Mouse (Mus musculus) common myeloid progenitor, adult 5-6 weeks (primary cell): ENCODE results near the gene Shtn1. TPM values are rescaled to one million over a fixed set of nuclear protein-coding genes. Genes with fewer than 3 reads are reported as not detected.
A peak's percentile ranks its signal among the peaks of the same experiment; 100 is the strongest.

Experiments
- ATAC-seq: replicated peaks from 2 replicates; pipeline ENCODE4 v1.8.0; 2016; ENCODE audit warnings: low read depth, mild to moderate bottlenecking, moderate TSS enrichment, inconsistent platforms; ENCODE audit not compliant: poor library complexity, severe bottlenecking
- total RNA-seq: library from RNA; stranded (forward); fragments of 200-1000, 187-1606 nt; gene quantifications from 2 replicates; pipeline ENCODE4 v1.2.3, GENCODE M21; 2017

Shtn1 gene
- total RNA-seq, 1 experiment from 2014 or later = 1.0 TPM

GRCm38 (mm10) chr19:58978401-58979171, 97.3 kb downstream of the Shtn1 start:
- peak; percentile 99 for ATAC-seq

DNA sequence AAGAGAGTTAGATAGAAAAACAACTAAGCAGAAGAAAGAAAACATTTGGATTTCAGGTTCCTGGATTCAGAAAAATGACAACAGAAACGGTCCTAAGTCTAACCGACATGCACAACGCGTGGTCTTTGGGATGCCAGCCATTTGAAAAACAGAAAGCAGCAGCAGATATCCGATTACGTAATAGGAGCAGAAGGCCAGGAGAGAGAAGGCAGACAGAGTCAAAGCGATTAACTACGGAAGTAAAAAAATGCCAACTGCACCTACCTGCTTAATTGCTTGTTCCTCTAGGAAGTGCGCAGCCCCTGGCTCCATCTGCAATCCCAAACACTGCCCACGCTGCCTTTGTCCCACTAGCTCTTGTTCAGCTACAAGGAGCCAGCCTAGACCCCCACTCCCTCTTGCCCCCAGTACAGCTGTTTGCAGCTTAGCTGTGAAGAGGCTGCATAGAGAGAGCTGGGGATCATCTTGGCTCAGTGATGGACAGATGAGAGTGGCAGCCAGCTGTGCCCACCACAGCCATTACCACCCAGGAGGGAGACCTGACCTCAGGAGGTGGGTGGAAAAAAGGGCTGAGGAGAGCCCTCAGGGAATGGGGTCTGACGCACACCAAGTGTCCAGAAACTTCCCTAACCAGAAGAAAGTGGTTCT, 100.6 kb downstream of the Shtn1 start:
- no peak for ATAC-seq

DNA sequence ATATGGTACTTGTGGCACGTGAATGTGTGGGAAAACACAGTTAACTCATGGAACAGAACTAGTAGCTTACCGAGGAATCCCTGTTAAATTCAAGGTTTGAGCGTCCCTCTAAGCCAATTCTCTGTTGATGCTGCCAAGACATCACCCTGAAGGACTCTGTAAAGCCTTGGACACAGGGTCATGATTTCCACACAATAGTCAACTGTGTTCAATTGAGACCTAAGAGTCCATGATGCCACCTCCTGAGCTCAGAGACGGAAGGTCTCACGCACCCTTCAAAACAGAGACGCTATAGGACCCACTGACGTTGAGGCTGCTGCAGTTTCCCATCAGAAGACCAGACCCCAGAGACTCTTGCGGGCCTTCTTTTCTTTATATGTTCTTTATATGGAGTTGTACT, 101.8 kb downstream of the Shtn1 start:
- ATAC-seq = no peak

GRCm38 (mm10) chr19:58970826-58971225, 105.1 kb downstream of the Shtn1 start:
- no peak for ATAC-seq

DNA sequence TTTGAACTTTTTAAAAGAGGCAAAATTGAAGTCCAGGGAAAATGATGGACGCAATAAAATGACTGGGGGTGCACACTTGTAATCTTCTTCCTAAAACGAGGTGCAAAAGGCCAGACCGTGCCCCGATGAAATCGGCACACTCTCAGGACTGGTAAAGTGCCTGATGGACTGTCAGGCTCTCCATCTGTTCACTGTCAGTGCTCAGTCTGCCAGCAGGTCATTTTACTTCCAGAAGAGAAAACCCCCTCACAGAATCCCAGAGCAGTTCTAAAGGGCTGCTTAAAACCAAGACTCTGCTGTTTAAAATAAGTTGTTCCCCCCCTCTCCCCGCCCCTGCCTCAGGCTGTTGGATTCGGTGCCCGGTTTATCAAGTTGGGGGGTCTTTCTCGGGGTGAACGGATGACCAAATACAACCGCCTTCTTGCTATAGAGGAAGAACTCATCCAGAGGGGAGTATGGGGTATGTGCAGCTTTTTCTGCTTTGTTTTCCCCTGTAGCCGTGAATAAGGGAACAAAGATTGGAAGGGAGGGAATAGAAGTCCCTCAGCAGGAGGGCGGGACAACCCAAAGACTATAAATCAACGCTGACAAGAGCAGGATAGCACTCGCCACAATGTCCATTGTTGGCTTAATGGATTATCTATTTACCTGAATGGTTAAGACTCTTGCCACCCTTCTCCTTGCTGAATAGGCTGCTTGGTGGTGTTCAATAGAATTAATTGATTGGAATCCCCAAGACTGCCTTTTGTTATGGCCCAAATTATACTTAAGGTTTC, 107.0 kb downstream of the Shtn1 start:
- ATAC-seq = no peak

DNA sequence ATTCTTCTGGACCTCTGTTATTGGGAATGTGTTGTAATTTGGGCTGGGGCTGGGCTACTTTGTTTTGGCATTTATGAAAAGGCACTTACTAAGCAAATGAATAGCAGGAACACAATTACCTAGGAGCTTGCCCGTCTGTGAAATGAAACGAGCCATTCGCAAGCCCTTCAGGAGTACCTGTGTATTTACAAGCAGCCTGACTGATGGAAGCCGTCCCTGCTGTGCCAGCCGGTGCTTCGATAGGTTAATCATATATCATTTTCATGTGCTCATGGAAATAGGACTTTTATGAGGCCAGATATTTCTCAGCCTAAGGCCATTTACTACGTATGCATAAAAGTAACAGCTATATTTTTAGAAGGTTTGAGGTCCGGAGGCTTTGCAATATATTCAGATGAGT, 112.9 kb downstream of the Shtn1 start:
- no peak for ATAC-seq

DNA sequence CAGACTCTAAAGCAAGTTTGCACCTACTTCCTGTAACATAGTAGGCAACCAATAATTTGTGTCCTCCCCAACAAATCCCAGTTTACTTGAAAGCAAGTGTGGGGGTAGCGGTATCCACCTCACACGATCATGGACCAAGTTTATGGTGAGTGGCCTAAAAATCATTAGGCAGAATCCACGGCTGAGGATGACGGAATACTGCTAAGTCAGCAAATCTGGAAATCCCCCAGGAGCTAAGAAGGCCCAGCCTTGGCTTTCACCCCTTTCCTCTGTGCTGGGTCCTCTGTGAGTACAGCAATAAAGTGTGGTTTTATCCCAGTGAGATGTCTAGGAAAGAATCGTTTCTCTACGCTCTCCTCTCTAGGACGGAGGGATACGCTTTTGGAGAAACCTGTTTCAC, 121.1 kb downstream of the Shtn1 start:
- ATAC-seq = no peak

- no peak for ATAC-seq
Measured at GRCm38 (mm10) chr19:58952236-58952635, 123.7 kb downstream of the Shtn1 start.

DNA sequence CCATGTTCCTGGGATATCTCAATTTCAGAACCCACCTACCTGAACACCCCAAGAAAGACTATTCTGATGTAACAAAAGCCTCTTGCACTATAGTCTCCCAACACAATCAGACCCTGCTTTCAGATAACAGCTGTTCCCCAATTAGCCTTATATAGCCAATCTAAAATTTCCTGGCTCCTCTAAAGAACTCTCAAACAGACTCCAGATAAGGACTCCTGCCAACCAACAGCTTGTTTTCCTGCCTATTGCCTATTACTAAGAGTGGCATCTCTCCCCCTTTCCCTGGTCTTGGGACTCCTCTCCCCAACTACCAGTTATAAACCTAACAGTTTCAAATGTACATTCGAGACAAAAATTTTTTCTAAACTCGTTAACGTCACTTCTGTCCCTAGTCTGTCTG, 124.4 kb downstream of the Shtn1 start:
- ATAC-seq = no peak

- no peak for ATAC-seq
Measured at GRCm38 (mm10) chr19:58945959-58946358, 129.9 kb downstream of the Shtn1 start.

DNA sequence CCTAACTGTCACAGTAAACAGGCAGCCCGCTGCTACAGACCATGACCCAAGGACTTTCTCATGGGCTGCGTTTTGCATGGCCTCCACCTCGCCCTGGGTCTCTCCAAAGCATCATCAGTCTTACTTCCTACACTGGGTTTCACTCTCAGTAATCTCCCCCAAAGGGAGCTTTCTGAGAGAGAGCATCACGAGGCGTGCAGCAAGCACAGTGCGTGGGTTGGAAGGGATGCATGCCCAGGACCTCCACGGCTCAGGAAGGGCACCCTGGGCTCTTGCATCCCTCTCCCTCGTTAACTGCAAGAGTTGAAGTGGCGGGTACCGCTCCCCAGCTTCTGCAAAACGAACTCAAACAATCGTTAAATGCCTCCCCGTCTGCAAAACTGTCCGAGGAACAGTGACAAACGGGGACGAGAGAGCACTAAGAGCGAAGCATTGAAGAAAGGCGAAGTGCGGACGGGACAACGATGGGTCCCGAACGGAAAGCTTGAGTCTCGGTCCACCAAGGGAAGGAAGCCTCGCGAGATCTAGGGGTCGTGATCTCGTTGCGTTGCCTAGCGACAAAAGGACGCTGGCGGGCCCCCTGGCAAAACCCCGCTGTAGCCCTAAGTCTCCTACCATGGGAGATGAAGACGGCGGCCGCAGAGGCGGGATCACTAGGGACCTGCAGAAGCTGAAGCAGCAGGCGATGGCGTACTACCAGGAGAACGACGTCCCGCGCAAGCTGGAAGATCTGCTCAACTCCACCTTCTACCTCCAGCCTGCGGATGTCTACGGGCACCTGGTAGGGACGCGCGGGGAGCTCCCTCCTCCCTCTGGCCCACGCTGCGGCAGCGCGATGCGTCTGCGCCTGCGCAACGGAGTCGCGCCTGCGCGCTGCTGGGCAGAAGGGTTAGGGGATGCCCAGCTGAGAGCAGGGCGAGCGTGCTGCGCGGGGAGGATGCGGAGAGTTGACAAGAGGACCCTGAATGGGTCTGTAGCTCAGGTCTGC, 132.8 kb downstream of the Shtn1 start, which contains the start of the genes Eno4 and Hspa12a:
Eno4 (plus strand) TSS at position 585 of the 988 bp plus-strand sequence.
Hspa12a (minus strand) TSS at position 814 of the 988 bp plus-strand sequence.
- ATAC-seq = peak; percentile 98

- ATAC-seq = no peak
Measured at GRCm38 (mm10) chr19:58933062-58933461, 142.8 kb downstream of the Shtn1 start.

- no peak for ATAC-seq
Measured at GRCm38 (mm10) chr19:58931081-58931800, 144.7 kb downstream of the Shtn1 start.

Other genes starting within 250 kb of the Shtn1 start
- gene Eno4, start 132.7 kb downstream of the Shtn1 start, total RNA-seq = not detected in 2 replicates
- gene Hspa12a, start 132.4 kb downstream of the Shtn1 start, total RNA-seq = not detected in 2 replicates
- not detected in 2 replicates for gene Vax1, start 94.0 kb upstream of the Shtn1 start, total RNA-seq
- gene Kcnk18, start 143.1 kb upstream of the Shtn1 start, total RNA-seq = not detected in 2 replicates
- gene Slc18a2, start 184.8 kb upstream of the Shtn1 start, total RNA-seq = 21.9 and 29.1 TPM in 2 replicates
- gene Rps12-ps3, start 246.2 kb upstream of the Shtn1 start, total RNA-seq = 809 and 1,340 TPM in 2 replicates